Mouse (Mus musculus) limb, embryonic 15.5 days (tissue): ENCODE measurements at regions not wholly inside any gene's neighbourhood (a gene's known extent, or its start where the extent isn't known, plus 50 kb on each side); places are given as distances from the start of the nearest gene placed in this dataset.
"Not testable (repeated sequence)": the region's sequence is repeated elsewhere in the genome, so short reads cannot be mapped to it uniquely, and the experiment has no call there.

Source experiments
- ATAC-seq: fragments of 200-750 bp; cut with Nextera tagmentation; 2 replicates; pipeline ENCODE4 v1.8.0; 2017; ENCODE audit warnings: low read depth, moderate TSS enrichment; ENCODE audit not compliant: insufficient number of reproducible peaks, low FRiP score, low TSS enrichment
- H3K27ac ChIP-seq: fragments of 300-500 bp; sonication (generic); 2 replicates; pipeline ENCODE4 v1.5.1; 2015; ENCODE audit warnings: moderate library complexity, mild to moderate bottlenecking, inconsistent platforms
- H3K27me3 ChIP-seq: fragments of 300-500 bp; sonication (generic); 2 replicates; pipeline ENCODE4 v1.6.1; 2015; ENCODE audit warnings: inconsistent platforms
- H3K36me3 ChIP-seq: fragments of 300-500 bp; sonication (generic); 2 replicates; pipeline ENCODE4 v1.6.1; 2015; ENCODE audit warnings: inconsistent platforms
- H3K4me1 ChIP-seq: fragments of 300-500 bp; sonication (generic); 2 replicates; pipeline ENCODE4 v1.6.1; 2015; ENCODE audit warnings: inconsistent platforms
- H3K4me2 ChIP-seq: fragments of 300-500 bp; sonication (generic); 2 replicates; pipeline ENCODE4 v1.6.1; 2015; ENCODE audit warnings: mild to moderate bottlenecking, inconsistent platforms
- H3K4me3 ChIP-seq: fragments of 300-500 bp; sonication (generic); 2 replicates; pipeline ENCODE4 v1.5.1; 2015; ENCODE audit warnings: mild to moderate bottlenecking, inconsistent platforms
- H3K9ac ChIP-seq: fragments of 300-500 bp; sonication (generic); 2 replicates; pipeline ENCODE4 v1.6.1; 2015; ENCODE audit warnings: inconsistent platforms
- H3K9me3 ChIP-seq: fragments of 300-500 bp; sonication (generic); 2 replicates; pipeline ENCODE4 v1.6.1; 2016; ENCODE audit warnings: inconsistent platforms
- WGBS: fragments of 180-500 bp; shearing (Covaris S2); methylation state at CpG from one replicate; pipeline ENCODE4 v1.1.7; 2015; 5-methylcytosine and 5-hydroxymethylcytosine counted together

- H3K36me3 ChIP-seq, result no peaks in the 10 kb centered on the region
- peak overlapping the region; percentile 47; the same call in 1 of the 2 replicates for H3K27ac ChIP-seq
- peaks cover 5% of the 10 kb centered on the region; the same call in 1 of the 2 replicates for H3K4me1 ChIP-seq
- peak overlapping the region; percentile 24; the same call in 1 of the 2 replicates for H3K4me2 ChIP-seq
- H3K9ac ChIP-seq, result 0 out of 2 replicates have a peak overlapping the region, but pooled peaks have one; percentile 11
- WGBS, result 37% methylated on average over 11 of the region's 11 CpGs
- no peaks in the 10 kb centered on the region; the same call in 1 of the 2 replicates for H3K9me3 ChIP-seq
- no peak for ATAC-seq
- H3K27me3 ChIP-seq, result no peaks in the 10 kb centered on the region
- no peak overlapping the region for H3K4me3 ChIP-seq
Measured at GRCm38 (mm10) chr13:103612720-103613332, 161.6 kb downstream of the Srek1 start.

GRCm38 (mm10) chr13:103602302-103602701 lies 172.1 kb downstream of the Srek1 start:
- no peak for ATAC-seq
- H3K9me3 ChIP-seq, result no peaks in the 10 kb centered on the region
- 90% methylated on average over 5 of the region's 5 CpGs for WGBS
- no peak overlapping the region for H3K4me2 ChIP-seq
- no peaks in the 10 kb centered on the region for H3K4me1 ChIP-seq
- no peaks in the 10 kb centered on the region for H3K27me3 ChIP-seq
- no peaks in the 10 kb centered on the region for H3K36me3 ChIP-seq
- H3K4me3 ChIP-seq, result no peak overlapping the region
- H3K9ac ChIP-seq, result no peak overlapping the region
- no peak overlapping the region for H3K27ac ChIP-seq

- H3K9me3 ChIP-seq, result no peaks in the 10 kb centered on the region
- WGBS, result 90% methylated on average over 16 of the region's 16 CpGs
- no peak overlapping the region for H3K4me2 ChIP-seq
- no peak for ATAC-seq
- no peaks in the 10 kb centered on the region for H3K4me1 ChIP-seq
- no peaks in the 10 kb centered on the region for H3K27me3 ChIP-seq
- no peaks in the 10 kb centered on the region for H3K36me3 ChIP-seq
- H3K27ac ChIP-seq, result no peak overlapping the region
- no peak overlapping the region for H3K9ac ChIP-seq
- H3K4me3 ChIP-seq, result no peak overlapping the region
Measured at GRCm38 (mm10) chr13:103592371-103592770, 182.0 kb downstream of the Srek1 start.

- H3K36me3 ChIP-seq, result no peaks in the 10 kb centered on the region
- no peaks in the 10 kb centered on the region for H3K9me3 ChIP-seq
- H3K4me2 ChIP-seq, result no peak overlapping the region
- H3K27ac ChIP-seq, result no peak overlapping the region
- ATAC-seq, result no peak
- no peaks in the 10 kb centered on the region for H3K4me1 ChIP-seq
- 90% methylated on average over 6 of the region's 6 CpGs for WGBS
- H3K9ac ChIP-seq, result no peak overlapping the region
- no peak overlapping the region for H3K4me3 ChIP-seq
- H3K27me3 ChIP-seq, result no peaks in the 10 kb centered on the region
Measured at GRCm38 (mm10) chr13:103591874-103592273, 182.5 kb downstream of the Srek1 start.

GRCm38 (mm10) chr13:103591381-103591780 lies 183.0 kb downstream of the Srek1 start:
- H3K4me1 ChIP-seq, H3K36me3 ChIP-seq, H3K27ac ChIP-seq, H3K27me3 ChIP-seq, H3K4me2 ChIP-seq, ATAC-seq, H3K9me3 ChIP-seq, H3K4me3 ChIP-seq, H3K9ac ChIP-seq: not testable (repeated sequence)
- WGBS, result 73% methylated on average over 7 of the region's 7 CpGs

GRCm38 (mm10) chr13:103589646-103590045 lies 184.8 kb downstream of the Srek1 start:
- Histone ChIP-seq H3K36me3 (no peaks in the 10 kb centered on the region), H3K4me2 (no peak overlapping the region), H3K4me3 (no peak overlapping the region), H3K4me1 (no peaks in the 10 kb centered on the region), H3K9ac (no peak overlapping the region), H3K27me3 (no peaks in the 10 kb centered on the region), H3K9me3 (no peaks in the 10 kb centered on the region), H3K27ac (no peak overlapping the region)
- no peak for ATAC-seq
- 75% methylated on average over 5 of the region's 5 CpGs for WGBS

GRCm38 (mm10) chr13:103576856-103577255 lies 197.6 kb downstream of the Srek1 start:
- 13% methylated on average over 4 of the region's 4 CpGs for WGBS
- H3K4me3 ChIP-seq, result no peak overlapping the region
- H3K9ac ChIP-seq, result no peak overlapping the region
- no peaks in the 10 kb centered on the region for H3K36me3 ChIP-seq
- no peaks in the 10 kb centered on the region for H3K9me3 ChIP-seq
- H3K27me3 ChIP-seq, result no peaks in the 10 kb centered on the region
- H3K27ac ChIP-seq, result no peak overlapping the region
- H3K4me2 ChIP-seq, result no peak overlapping the region
- no peaks in the 10 kb centered on the region for H3K4me1 ChIP-seq
- no peak for ATAC-seq

- Histone ChIP-seq H3K36me3 (no peaks in the 10 kb centered on the region), H3K27me3 (no peaks in the 10 kb centered on the region), H3K9me3 (no peaks in the 10 kb centered on the region), H3K27ac (peak overlapping the region; percentile 63), H3K4me2 (no peak overlapping the region), H3K4me3 (no peak overlapping the region), H3K4me1 (peaks cover 2% of the 10 kb centered on the region; the same call in 1 of the 2 replicates), H3K9ac (no peak overlapping the region)
- 44% methylated on average over 8 of the region's 8 CpGs for WGBS
- no peak for ATAC-seq
Measured at GRCm38 (mm10) chr13:103564715-103565114, 209.7 kb downstream of the Srek1 start.

- H3K27ac ChIP-seq, result no peak overlapping the region
- H3K9me3 ChIP-seq, result no peaks in the 10 kb centered on the region
- no peaks in the 10 kb centered on the region for H3K27me3 ChIP-seq
- 69% methylated on average over 26 of the region's 26 CpGs for WGBS
- ATAC-seq, result no peak
- H3K4me3 ChIP-seq, result no peak overlapping the region
- H3K9ac ChIP-seq, result no peak overlapping the region
- H3K4me1 ChIP-seq, result peaks cover 2% of the 10 kb centered on the region; the same call in 1 of the 2 replicates
- H3K36me3 ChIP-seq, result no peaks in the 10 kb centered on the region
- no peak overlapping the region for H3K4me2 ChIP-seq
Measured at GRCm38 (mm10) chr13:103561795-103562705, 212.4 kb downstream of the Srek1 start.

- H3K4me3 ChIP-seq, result no peak overlapping the region
- H3K4me2 ChIP-seq, result no peak overlapping the region
- ATAC-seq, result no peak
- H3K27me3 ChIP-seq, result no peaks in the 10 kb centered on the region
- WGBS, result 89% methylated on average over 3 of the region's 3 CpGs
- H3K36me3 ChIP-seq, result no peaks in the 10 kb centered on the region
- H3K9me3 ChIP-seq, result no peaks in the 10 kb centered on the region
- no peak overlapping the region for H3K9ac ChIP-seq
- no peaks in the 10 kb centered on the region for H3K4me1 ChIP-seq
- no peak overlapping the region for H3K27ac ChIP-seq
Measured at GRCm38 (mm10) chr13:103558915-103559314, 215.5 kb downstream of the Srek1 start.

GRCm38 (mm10) chr13:103539577-103539976 lies 205.3 kb upstream of the Mast4 start:
- Histone ChIP-seq H3K4me3 (no peak overlapping the region), H3K9me3 (no peaks in the 10 kb centered on the region), H3K36me3 (no peaks in the 10 kb centered on the region), H3K9ac (no peak overlapping the region), H3K4me2 (no peak overlapping the region), H3K27me3 (no peaks in the 10 kb centered on the region), H3K4me1 (peaks cover 9% of the 10 kb centered on the region; the same call in 1 of the 2 replicates), H3K27ac (peak overlapping the region; percentile 47; the same call in 1 of the 2 replicates)
- WGBS, result 38% methylated on average over 10 of the region's 10 CpGs
- no peak for ATAC-seq

GRCm38 (mm10) chr13:103513825-103514224 lies 179.5 kb upstream of the Mast4 start:
- no peak overlapping the region for H3K9ac ChIP-seq
- no peak overlapping the region for H3K4me2 ChIP-seq
- no peak overlapping the region for H3K4me3 ChIP-seq
- WGBS, result 52% methylated on average over 1 of the region's 1 CpGs
- H3K36me3 ChIP-seq, result no peaks in the 10 kb centered on the region
- no peak overlapping the region for H3K27ac ChIP-seq
- ATAC-seq, result no peak
- H3K9me3 ChIP-seq, result no peaks in the 10 kb centered on the region
- H3K4me1 ChIP-seq, result no peaks in the 10 kb centered on the region
- H3K27me3 ChIP-seq, result no peaks in the 10 kb centered on the region
